Mouse (Mus musculus) CH12.LX (cell line): ENCODE measurements around the gene Rpl18a.

ENCODE experiments used
- CTCF ChIP-seq, 2 experiments: IDR thresholded peaks in 1 of 2; conservative IDR thresholded peaks in 1 of 2; 2 replicates each; pipeline ENCODE4 v1.5.1; 2011 to 2012; ENCODE audit warnings: low read depth in 2 of 2, low read length in 2 of 2, improper control_type of control experiment in 1 of 2, inconsistent platforms in 1 of 2, mild to moderate bottlenecking in 1 of 2, moderate library complexity in 1 of 2
- E2F4 ChIP-seq: IDR thresholded peaks from 2 replicates; pipeline ENCODE4 v1.6.1; 2011; ENCODE audit warnings: low read depth, low read length, improper control_type of control experiment; ENCODE audit not compliant: insufficient replicate concordance
- ETS1 ChIP-seq: conservative IDR thresholded peaks from 2 replicates; pipeline ENCODE4 v1.6.1; 2012; ENCODE audit warnings: low read depth, mild to moderate bottlenecking, inconsistent platforms, low read length, improper control_type of control experiment, moderate library complexity
- GABPA ChIP-seq: IDR thresholded peaks from 2 replicates; pipeline ENCODE4 v1.6.1; 2012; ENCODE audit warnings: low read depth, low read length, improper control_type of control experiment, inconsistent platforms; ENCODE audit not compliant: insufficient replicate concordance
- KAT2A ChIP-seq: IDR thresholded peaks from 2 replicates; pipeline ENCODE4 v1.6.1; 2012; ENCODE audit warnings: low read length, improper control_type of control experiment, inconsistent platforms; ENCODE audit not compliant: insufficient replicate concordance
- MAX ChIP-seq: IDR thresholded peaks from 2 replicates; pipeline ENCODE4 v1.6.1; 2011; ENCODE audit warnings: low read length, improper control_type of control experiment
- MEF2A ChIP-seq: IDR thresholded peaks from 2 replicates; pipeline ENCODE4 v1.6.1; 2014; ENCODE audit warnings: low read depth, mild to moderate bottlenecking, inconsistent platforms, low read length, improper control_type of control experiment, borderline replicate concordance
- POLR2A ChIP-seq: IDR thresholded peaks from 2 replicates; pipeline ENCODE4 v1.6.1; 2011; ENCODE audit warnings: low read depth, mild to moderate bottlenecking, improper control_type of control experiment, low read length
- USF1 ChIP-seq: IDR thresholded peaks from 2 replicates; pipeline ENCODE4 v1.6.1; 2014; ENCODE audit warnings: low read depth, mild to moderate bottlenecking, inconsistent platforms, low read length, improper control_type of control experiment
- USF2 ChIP-seq: conservative IDR thresholded peaks from 2 replicates; pipeline ENCODE4 v1.6.1; 2011; ENCODE audit warnings: low read depth, low read length, improper control_type of control experiment
- ZNF384 ChIP-seq: IDR thresholded peaks from 2 replicates; pipeline ENCODE4 v1.6.1; 2012; ENCODE audit warnings: low read depth, low read length, improper control_type of control experiment, inconsistent platforms

GRCm38 (mm10) chr8:70890656-70891055 lies 6.6 kb downstream of the Rpl18a start:
- TF ChIP-seq USF1 (no peak), USF2 (no peak), CTCF (conservative IDR thresholded peaks at IDR 0.05 in 1 of 2, IDR thresholded peaks at IDR 0.05 in 1 of 2; ENCODE audit: low read depth in 2 of 2, low read length in 2 of 2) (no peak), MEF2A (no peak), E2F4 (no peak), MAX (no peak), ZNF384 (no peak), POLR2A (no peak), ETS1 (no peak), KAT2A (no peak), GABPA (no peak)
